Mouse (Mus musculus) CH12.LX (cell line): Measurements from ENCODE around the gene Gm10553. TPM values are rescaled to one million over a fixed set of nuclear protein-coding genes. Genes with fewer than 3 reads are reported as not detected.
"Not testable (repeated sequence)": the region's sequence is repeated elsewhere in the genome, so short reads cannot be mapped to it uniquely, and the experiment has no call there.

Experiments
- DNase-seq: peaks from one replicate; pipeline ENCODE4 v3.0.0-alpha.2; 2013; ENCODE audit errors: extremely low read depth
- H3K27ac ChIP-seq: 2 replicates; pipeline ENCODE4 v1.5.1; 2012; ENCODE audit warnings: low read depth, mild to moderate bottlenecking, control low read depth, moderate library complexity; ENCODE audit not compliant: insufficient read depth
- H3K27me3 ChIP-seq: replicated peaks from 2 replicates; pipeline ENCODE3; 2012; ENCODE audit warnings: inconsistent platforms
- H3K36me3 ChIP-seq, 2 experiments: replicated peaks in 1 of 2; 2 replicates each; pipeline versions ENCODE3 to v1.6.1; 2012; ENCODE audit warnings: inconsistent platforms in 1 of 2, low read length in 1 of 2, mild to moderate bottlenecking in 1 of 2, mixed read lengths in 1 of 2, moderate library complexity in 1 of 2; ENCODE audit not compliant: control insufficient read depth in 1 of 2, insufficient read depth in 1 of 2
- H3K4me1 ChIP-seq, 2 experiments: 2 replicates each; pipeline ENCODE4 v1.6.1; 2012; ENCODE audit warnings: inconsistent platforms in 1 of 2, moderate library complexity in 1 of 2; ENCODE audit not compliant: insufficient read depth in 2 of 2, control insufficient read depth in 1 of 2
- H3K4me2 ChIP-seq: 2 replicates; pipeline ENCODE4 v1.6.1; 2012; ENCODE audit warnings: low read depth, mild to moderate bottlenecking, control low read depth; ENCODE audit not compliant: poor library complexity, insufficient read depth, severe bottlenecking
- H3K4me3 ChIP-seq, 3 experiments: fragments of 150-350 bp in 1 of 3; sonication (generic) in 1 of 3; replicated peaks in 1 of 3; 2 replicates each; pipeline versions ENCODE3 to v1.5.1; 2011 to 2012; ENCODE audit warnings: low read depth in 2 of 3, low read length in 2 of 3, mild to moderate bottlenecking in 2 of 3, moderate library complexity in 2 of 3, control low read depth in 1 of 3, improper control_type of control experiment in 1 of 3, inconsistent platforms in 1 of 3, mixed read lengths in 1 of 3; ENCODE audit not compliant: poor library complexity in 1 of 3
- H3K79me2 ChIP-seq: replicated peaks from 2 replicates; pipeline ENCODE4 v1.6.1; 2012; ENCODE audit warnings: mild to moderate bottlenecking, moderate library complexity; ENCODE audit not compliant: control insufficient read depth, poor library complexity, insufficient read depth, severe bottlenecking; ENCODE audit errors: extremely low read depth
- H3K9ac ChIP-seq: 2 replicates; pipeline ENCODE4 v1.6.1; 2012; ENCODE audit warnings: low read depth, mild to moderate bottlenecking, control low read depth, moderate library complexity; ENCODE audit not compliant: insufficient read depth
- H3K9me3 ChIP-seq: replicated peaks from 2 replicates; pipeline ENCODE3; 2012; ENCODE audit warnings: low read length, inconsistent platforms, mixed read lengths
- CTCF ChIP-seq, 2 experiments: IDR thresholded peaks in 1 of 2; conservative IDR thresholded peaks in 1 of 2; 2 replicates each; pipeline ENCODE4 v1.5.1; 2011 to 2012; ENCODE audit warnings: low read depth in 2 of 2, low read length in 2 of 2, improper control_type of control experiment in 1 of 2, inconsistent platforms in 1 of 2, mild to moderate bottlenecking in 1 of 2, moderate library complexity in 1 of 2
- dilution Hi-C: fragments of 300-500 bp; cut with MboI; formaldehyde crosslinking; loops from 2 replicates; pipeline ENCODE4 v1.14.3; 2020; ENCODE audit warnings: low sequenced_read_pairs; ENCODE audit not compliant: extremely low pct_unique_long_range_greater_than_20kb, extremely low pct_ligation_motif_present
- in situ Hi-C: fragments of 300-500 bp; cut with MboI; formaldehyde crosslinking; loops from 3 replicates; pipeline ENCODE4 v1.14.3; 2019; ENCODE audit warnings: low sequenced_read_pairs, low pct_ligation_motif_present, low pct_unique_long_range_greater_than_20kb, mixed read lengths
- polyA plus RNA-seq: library from polyadenylated mRNA; unstranded; fragments of >175 nt; gene quantifications from 2 replicates; pipeline ENCODE4 v1.2.1, GENCODE M21; 2012; ENCODE audit warnings: low read depth; ENCODE audit not compliant: insufficient read length
- total RNA-seq, 2 experiments: library from RNA; depleted of rRNA; stranded (reverse); fragments of 300-350 nt in 1 of 2; fragments of >200 nt in 1 of 2; gene quantifications; 2 replicates each; pipeline ENCODE4 v1.2.3; 2012 to 2014

Gene Gm10553
- total and polyA plus RNA-seq, 3 experiments, result not detected

DNA sequence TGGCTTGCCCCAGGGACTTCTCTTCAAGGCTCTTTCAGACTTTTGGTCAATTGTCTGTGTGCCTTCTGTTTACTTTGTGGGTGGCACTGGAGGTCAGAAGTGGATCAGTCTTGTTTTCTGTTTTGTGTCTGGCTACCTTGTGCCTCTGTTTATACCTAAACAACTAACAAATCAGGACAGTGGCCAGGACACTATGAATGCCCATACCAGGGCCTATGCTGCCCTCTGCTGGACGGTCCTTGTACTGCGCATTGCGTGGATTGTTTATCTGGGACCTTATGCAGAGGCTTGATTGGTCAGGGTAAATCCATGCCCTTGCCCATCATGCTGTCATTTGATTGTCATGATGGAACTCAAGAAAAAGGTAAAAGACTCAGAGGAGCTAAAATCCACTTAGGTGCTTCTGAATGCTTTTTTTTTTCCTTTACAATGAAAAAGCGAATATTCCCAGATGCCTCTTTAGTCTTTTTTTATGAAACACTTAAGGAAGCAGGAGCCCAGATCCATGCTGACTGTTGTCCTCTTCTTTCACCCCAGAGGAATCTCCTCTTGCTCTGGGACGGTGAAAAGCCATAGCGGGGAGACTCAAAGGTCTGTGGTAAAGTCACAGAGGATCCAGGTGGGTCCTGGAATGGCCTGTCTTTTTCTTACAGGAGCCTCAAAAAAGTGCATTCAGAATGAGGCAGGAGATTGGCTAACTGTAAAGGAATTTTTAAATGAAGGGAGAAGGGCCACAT lies 14.9 kb downstream of the Gm10553 start:
- H3K4me2 ChIP-seq, H3K4me1 ChIP-seq, in situ Hi-C loops, H3K9me3 ChIP-seq, H3K36me3 ChIP-seq, H3K4me3 ChIP-seq, DNase-seq, H3K27me3 ChIP-seq, dilution Hi-C loops, H3K9ac ChIP-seq, H3K79me2 ChIP-seq, H3K27ac ChIP-seq: not testable (repeated sequence)
- peak in 1 of 2 experiments; percentile 17; a peak in 2 of 4 replicates for TF ChIP-seq CTCF (conservative IDR thresholded peaks at IDR 0.05 in 1 of 2, IDR thresholded peaks at IDR 0.05 in 1 of 2; ENCODE audit: low read depth in 2 of 2, low read length in 2 of 2)

DNA sequence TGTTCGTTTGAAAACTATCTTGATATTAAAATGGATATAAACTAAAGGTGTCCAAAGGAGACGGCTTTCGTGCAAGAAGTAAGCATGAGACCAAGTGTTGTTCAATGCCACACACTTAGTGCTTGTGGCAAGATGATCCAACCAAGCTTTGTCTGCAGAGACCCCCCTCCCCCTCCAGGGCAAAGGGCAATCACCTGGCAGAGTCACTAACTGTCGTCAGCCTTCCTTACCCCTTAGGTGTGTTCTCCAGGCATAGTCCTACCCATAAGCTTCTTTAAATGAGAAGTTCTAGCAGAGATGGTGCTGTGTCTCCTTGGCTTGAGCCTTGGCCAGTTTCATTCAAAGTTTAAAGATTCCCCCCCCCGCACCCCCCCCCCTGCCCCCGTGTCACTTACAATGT lies 17.6 kb downstream of the Gm10553 start:
- H3K4me2 ChIP-seq, dilution Hi-C loops, H3K79me2 ChIP-seq, H3K4me1 ChIP-seq, H3K9me3 ChIP-seq, in situ Hi-C loops, H3K27ac ChIP-seq, H3K4me3 ChIP-seq, DNase-seq, H3K9ac ChIP-seq, H3K36me3 ChIP-seq, H3K27me3 ChIP-seq: not testable (repeated sequence)

DNA sequence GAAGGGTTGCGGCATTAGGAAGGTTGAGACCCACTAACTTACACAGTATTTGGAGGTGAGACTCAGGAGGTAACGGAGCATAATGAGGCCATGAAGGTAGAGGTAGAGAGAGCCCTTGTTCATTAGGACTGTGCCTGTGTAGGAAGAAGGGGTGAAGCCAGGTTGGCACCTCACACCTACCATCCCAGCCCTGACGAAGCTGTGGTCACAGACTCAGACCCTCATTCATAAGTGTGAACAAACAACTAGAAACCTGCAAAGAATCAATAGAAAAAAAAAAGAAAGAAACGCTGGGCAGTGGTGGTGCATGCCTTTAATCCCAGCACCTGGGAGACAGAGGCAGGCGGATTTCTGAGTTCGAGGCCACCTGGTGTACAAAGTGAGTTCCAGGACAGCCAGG lies 18.4 kb downstream of the Gm10553 start:
- H3K79me2 ChIP-seq, H3K27me3 ChIP-seq, H3K27ac ChIP-seq, dilution Hi-C loops, in situ Hi-C loops, DNase-seq, H3K9ac ChIP-seq, H3K4me2 ChIP-seq, H3K36me3 ChIP-seq, H3K4me3 ChIP-seq, H3K9me3 ChIP-seq, H3K4me1 ChIP-seq: not testable (repeated sequence)

- H3K4me1 ChIP-seq, H3K36me3 ChIP-seq, dilution Hi-C loops, H3K27me3 ChIP-seq, H3K9me3 ChIP-seq, H3K9ac ChIP-seq, H3K4me2 ChIP-seq, DNase-seq, in situ Hi-C loops, H3K27ac ChIP-seq, H3K79me2 ChIP-seq, H3K4me3 ChIP-seq: not testable (repeated sequence)
These were observed 21.9 kb downstream of the Gm10553 start for GRCm38 (mm10) chr1:85121841-85122240.

DNA sequence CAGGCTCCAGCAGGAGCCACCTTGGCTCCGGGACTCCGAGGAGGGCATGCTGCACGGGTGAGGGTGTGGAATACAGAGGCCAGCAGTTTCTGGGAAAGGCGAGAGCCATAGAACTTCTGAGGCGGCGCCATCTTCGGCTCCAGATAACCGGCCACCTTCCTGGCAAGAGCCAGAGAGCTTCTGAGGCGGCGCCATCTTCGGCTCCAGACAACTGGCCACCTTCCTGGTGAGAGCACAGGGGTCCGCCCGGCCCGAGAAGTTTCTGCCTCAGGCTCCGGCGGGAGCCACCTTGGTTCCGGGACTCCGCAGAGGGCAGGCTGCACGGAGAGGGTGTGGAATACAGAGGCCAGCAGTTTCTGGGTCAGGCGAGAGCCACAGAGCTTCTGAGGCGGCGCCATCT lies 33.7 kb downstream of the Gm10553 start:
- H3K36me3 ChIP-seq, dilution Hi-C loops, H3K9me3 ChIP-seq, H3K4me3 ChIP-seq, DNase-seq, H3K9ac ChIP-seq, H3K27me3 ChIP-seq, H3K79me2 ChIP-seq, H3K27ac ChIP-seq, H3K4me2 ChIP-seq, in situ Hi-C loops, H3K4me1 ChIP-seq: not testable (repeated sequence)
